Mouse (Mus musculus) gonadal fat pad, adult 2 months (tissue): ENCODE results near the gene Jaml. TPM values are rescaled to one million over a fixed set of nuclear protein-coding genes. Genes with fewer than 3 reads are reported as not detected.

Experiments
- DNase-seq: peaks from one replicate; pipeline ENCODE4 v3.0.0-alpha.2; 2012; ENCODE audit warnings: low read depth
- polyA plus RNA-seq: library from polyadenylated mRNA; depleted of rRNA; stranded (reverse); fragments of >200 nt; gene quantifications from 2 replicates; pipeline ENCODE4 v1.2.3, GENCODE M21; 2012

Gene Jaml
- polyA plus RNA-seq, 1 experiment: 5.9 TPM

DNA sequence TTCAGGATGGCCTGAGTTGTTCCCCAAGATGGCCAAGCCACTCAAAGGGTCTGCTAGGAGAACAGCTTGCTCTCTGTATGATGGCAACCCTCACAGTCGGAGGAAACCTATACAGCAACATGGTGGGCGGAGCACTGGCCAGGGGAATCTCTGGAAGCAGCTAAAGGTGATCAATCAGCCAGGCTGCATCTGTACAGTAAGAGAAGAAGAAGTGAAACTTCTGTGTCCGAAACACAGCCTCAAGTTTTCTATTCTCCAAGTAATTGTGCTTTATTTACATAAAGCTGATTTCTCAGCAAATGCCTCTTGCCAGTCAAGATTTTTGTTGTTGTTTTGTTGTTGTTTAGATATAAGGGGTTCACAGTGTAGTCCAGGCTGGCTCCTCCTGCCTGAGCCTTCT is 1.1 kb upstream of the Jaml start:
- no peak for DNase-seq

DNA sequence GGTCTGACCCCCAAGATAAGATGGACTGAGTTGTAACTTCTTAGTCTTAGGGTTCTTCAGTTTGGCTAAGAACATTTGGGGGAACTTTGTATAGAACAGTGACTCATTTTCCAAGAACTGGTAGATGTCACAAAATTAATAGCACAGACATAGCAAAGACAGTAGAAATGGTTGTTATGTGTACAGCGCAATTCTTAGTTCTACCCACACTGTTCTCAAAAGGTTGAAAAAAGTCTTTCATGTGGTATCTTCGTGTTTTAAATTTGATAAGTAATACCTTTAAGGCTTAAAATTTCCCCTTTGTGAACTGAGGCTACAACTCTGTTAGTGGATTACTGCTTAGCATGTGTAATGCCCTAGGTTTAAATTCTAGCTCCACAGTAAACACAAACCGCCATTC is 4.1 kb downstream of the Jaml start:
- no peak for DNase-seq

DNA sequence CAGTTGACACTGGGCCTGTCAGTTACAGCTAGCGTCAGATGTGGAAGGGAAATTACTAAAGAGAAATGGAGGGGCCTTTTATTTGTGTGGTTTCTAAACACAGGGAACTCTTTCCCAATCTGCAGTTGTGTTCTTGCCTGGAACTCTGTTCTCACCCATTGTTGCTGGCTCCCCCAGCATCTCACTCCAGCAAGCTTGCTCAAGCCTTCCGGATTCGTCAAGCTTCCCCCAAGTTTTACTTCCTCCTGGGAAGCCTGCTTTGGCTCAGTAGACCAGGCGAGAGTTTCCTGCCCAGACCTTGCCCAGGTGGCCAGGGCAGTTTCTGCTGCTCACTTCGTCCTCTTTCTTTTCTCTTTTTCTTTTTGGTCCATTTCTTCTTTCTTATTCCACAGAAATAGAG is 5.6 kb downstream of the Jaml start:
- DNase-seq: no peak

DNA sequence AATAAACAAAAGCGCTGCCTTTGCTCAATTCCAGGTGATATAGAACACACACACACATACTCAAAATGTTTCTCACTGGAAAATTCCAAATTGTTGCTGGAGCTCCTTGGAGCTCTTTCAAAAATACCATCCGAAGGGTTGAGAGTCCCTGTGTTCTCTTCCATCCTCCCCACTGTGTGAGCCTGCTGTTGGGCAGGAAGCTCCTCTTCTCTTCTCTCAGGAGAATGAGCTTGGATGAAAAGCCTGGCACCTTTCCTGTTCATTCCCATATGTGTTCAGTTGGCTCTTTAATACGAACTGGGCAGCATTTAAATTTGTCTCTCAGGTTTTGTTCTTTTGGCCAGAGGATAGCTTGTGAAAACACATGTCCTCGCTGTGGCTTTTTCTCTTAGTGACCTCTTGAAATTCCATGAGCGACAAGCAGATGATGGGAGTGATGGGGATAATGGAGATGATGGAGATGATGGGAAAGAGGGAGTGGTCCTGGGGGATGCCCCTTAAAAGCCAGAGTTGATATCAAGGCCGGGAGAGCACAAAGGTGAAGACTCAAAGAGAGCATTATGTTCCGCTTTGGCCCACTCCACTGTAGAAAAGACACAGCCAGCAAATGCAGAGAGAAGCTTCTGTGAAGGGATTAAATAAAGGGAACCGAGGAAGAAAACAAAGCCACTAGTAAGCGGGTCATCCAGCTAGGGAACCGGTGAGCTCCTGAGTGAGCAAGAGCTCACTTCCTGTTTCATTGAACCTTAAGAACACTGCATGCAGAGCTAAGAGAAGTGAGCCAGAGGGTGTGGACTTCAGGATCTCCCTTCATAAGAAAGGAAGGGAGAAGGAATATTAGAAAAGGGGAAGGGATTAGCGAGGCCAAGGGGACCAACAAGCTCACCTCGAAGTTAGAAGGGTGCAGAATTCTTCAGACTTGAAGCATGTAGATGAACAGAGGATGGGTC is 7.0 kb downstream of the Jaml start:
- DNase-seq: no peak

DNA sequence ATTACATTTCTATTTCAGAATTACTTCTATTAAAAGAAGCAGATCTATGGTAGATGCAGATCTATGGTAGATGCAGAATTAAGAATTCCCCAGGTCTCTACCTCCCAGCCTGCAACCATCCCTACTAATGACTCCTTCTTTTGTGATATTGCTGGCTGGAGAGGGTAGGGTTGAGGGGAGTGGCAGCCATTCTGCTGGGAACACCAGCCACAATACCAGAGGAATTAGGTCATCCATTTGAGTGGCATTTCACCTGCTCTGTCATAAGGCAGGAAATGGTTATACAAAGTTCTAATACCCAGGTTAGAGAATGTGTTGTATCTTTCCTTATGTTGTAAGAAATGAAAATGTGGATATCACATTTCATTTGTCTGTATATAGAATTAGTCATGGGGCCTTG is 9.1 kb downstream of the Jaml start:
- no peak for DNase-seq

DNA sequence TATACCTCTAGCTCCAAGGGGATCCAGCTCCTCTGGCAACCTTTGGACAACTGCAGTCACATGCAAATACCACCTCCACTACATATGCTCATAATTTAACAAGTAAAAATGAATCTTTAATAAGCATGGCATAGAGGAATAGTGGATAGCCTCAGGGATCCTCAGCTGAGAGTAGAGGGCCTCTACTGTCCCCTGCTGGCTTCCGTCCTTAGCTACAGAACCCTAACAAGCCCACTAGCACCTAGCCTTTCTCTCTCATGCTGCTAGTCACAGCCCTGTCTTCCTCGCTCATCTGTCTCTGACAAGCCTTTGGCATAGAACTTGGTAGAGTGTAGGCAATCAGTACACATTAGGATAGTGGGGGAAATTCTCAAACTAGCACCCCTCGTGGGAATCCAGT is 11.8 kb downstream of the Jaml start:
- no peak for DNase-seq

DNA sequence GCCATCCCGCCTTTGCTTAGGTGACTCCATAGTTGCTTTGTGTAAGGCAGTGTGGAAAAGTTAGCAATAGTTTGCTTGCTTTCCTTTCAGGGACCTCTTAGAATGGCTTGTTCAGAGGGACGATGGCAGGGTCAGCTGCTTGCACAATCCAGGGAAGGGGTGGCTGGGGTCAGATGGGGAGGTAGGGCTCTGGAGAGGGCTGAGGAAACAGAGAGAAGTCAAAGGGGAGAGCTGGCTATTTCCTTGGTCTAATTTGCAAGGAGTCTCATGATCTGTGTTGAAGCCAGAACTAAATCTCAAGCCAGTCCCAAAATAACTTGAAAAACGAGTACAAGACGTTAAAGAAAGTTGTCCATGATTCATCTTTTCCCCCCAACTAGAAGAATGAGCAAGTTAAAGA is 13.7 kb downstream of the Jaml start:
- no peak for DNase-seq

DNA sequence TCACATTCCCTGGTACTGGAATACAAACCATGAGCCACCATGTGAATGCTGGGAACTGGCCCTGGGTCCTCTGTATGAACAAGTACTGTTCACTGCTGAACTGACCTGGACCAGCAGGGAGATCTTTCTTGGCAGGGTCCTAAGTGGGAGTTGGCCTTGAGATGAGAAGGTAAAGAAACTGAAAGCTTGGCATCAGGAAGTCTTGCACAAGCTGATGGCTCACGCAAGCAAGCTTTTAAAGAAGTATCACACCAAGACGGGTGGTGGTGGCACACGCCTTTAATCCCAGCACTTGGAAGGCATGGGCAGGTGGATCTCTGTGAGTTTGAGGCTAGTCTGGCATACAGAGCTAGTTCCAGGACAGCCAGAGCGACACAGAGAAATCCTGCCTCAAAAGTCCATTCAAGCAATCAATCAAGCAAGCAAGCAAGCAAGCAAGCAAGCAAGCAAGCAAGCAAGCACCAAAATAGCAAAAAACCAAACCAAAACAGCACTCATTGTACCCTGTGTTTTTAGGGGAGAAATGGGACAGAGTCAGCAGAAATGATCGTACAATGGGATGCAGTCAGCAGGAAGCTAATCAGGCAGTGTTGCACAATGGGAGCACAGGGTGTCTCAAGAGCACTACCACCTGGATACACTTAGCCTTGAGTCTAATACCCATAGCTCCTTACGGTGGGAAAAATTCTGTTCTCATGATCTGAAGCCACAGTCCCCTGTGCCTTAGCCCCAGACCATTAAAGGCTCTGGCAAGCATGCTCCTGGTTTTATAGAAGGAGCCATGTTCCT is 16.4 kb downstream of the Jaml start:
- DNase-seq: no peak

DNA sequence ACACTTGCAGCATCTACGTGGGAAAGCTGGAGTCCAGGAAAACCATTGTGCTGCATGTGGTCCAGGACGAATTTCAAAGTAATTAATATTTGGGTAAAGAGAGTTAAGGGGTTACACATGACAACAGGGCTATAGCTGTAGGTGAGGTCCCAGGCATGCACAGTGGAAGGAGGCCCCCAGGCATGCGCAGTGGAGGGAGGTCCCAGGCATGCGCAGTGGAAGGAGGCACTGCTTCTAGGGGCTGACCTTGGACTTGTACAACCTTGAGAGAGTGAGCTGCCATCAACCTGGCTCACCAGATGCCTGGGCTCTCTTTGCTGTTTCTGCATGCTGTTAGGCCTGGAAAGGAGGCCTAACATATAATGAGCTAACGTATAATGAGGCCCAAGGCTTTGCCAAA is 18.9 kb downstream of the Jaml start:
- DNase-seq: no peak

DNA sequence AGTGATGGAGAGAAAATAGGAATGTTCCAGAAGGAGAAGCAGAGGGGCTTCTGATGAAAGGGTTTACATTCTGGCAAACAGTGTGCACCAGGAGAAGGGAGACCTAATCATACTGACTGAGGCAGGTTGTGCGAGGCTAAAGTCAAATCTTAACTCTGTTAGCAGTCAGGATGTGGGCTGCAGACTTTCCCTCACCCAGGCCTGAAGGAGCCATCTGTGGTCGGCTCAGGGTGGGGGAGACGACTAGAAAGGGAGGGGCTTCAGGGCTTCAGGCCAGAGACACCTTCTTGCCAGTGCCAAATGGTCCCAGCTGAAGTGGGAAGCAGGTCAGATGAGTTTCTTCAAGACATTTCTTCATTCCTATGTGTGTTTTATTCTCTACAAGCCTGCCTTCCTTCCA is 19.4 kb downstream of the Jaml start:
- no peak for DNase-seq

DNA sequence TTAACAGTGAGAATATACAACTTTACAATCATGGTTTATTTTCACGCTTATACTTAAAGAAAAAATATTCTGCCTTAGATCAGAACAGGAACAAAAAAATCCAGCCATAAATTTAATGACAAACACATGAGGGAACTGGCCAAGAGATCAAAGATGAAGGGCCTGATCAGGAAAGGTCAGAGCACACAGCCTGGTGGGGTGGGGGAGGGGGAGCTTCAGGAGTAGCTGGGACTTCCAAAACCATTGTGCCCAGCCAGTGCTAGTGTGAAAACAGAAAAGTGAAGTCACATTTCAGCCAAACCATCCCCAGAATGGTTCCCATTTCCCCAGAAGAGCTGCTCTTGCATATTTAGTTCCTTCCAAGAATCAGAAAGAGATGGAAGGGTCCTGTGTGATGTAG is 23.5 kb downstream of the Jaml start:
- no peak for DNase-seq

DNA sequence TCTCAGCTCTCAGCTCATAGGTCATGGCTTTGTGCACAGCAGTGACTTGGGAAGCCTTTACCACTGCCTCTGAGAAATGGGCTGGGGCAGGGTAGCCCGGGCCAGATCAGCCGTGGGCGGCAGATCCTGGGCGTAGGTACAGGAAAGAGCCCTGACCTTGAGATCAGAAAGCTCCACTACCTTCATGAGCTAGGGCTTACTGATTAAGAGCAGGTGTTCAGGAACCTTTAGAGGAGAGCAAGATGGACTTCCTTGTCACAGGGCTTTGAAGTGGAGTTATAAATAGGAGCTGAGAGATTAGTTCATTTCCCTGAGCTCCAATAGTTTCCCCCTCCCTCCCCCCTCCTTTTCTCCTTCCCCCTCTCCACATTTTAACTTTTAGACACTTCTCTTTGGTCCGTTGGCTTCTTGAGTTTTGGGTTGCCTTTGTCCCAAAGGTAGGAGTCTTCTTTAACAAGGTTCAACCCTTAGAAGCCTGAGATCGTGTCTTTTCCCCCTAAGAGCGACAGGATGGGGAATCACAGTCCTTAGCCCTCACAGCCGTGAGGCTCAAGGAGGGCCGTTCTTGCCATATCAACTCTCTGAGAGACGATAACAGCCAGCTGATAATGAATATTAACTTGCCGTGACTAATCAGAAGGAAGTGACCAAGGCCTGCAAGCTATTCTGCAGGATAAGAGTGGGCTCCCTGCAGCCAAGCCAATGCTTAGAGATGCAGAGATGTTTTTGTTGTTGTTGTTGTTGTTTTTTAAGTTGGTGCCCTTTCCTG is 24.4 kb downstream of the Jaml start:
- no peak for DNase-seq

DNA sequence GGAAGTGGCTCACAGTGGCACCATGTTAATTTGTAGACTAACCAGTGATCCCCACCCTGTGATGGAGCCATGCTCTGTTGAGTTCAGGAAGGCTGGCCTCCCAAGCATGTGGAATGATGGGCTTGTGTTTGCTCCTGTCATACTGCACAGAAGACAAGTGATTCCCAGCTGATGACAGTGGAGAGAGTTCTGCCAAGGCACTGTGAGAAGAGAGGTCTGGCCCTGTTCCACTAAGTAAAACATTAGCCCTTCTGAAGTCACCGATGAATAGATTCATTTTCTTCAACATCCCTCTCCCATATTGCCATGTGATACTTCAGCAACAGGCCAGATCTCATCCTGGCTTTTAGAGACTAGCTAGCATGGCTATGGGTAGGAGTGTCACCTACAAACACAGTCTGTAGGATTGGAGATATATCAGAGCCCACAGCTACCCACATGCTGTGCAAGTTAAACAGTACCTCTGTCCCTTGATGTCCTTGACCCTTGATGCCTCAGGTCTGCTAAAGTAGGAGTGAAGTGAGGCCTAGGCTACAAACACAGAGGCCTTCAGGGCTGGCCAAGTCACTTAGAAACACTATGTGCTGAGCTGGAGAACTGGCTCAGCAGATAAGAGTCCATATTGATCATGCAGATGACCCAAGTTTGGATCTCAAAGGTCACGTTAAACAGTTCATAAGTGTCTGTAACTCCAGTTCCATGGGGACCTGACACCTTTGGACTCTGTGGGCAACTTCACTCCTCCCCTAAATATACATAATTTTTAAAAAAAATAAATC is 26.8 kb downstream of the Jaml start:
- no peak for DNase-seq

DNA sequence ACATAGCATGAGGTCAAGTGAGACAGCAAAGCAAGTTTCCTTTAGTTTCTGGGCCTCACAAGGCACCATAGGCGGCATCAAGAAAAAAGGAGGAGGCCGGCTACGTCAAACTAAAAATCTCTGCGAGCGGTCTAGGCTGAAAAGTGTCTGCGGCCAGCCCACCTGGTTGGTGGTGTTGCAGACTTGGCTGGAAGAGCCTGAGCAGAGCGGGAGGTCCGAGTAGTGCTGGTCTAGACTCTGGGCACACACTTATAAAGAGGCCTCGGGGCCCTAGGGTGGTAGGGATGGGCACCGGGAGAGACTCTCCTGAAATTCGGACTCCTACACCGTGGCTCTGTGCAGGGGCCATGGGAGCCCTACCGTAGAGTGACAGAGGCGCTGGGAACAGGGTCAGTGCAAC is 36.7 kb downstream of the Jaml start:
- DNase-seq: no peak

DNA sequence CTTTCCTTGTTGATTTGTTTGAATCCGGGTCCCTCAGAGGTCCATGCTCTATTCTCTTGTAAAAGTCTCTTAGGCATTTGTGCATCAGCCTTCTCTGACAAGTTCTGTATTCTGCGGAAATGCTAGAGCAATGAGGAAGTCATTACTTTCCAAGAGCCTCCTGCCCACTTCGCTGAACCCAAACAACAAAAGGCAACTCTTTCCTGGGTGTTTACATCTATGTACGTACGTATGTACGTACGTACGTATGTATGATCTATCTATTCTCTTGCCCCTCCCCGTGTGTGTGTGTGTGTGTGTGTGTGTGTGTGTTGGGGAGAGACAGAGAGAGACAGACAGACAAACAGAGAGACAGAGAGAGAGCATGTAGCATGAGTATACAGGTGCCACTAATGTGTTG is 37.8 kb downstream of the Jaml start:
- DNase-seq: no peak

DNA sequence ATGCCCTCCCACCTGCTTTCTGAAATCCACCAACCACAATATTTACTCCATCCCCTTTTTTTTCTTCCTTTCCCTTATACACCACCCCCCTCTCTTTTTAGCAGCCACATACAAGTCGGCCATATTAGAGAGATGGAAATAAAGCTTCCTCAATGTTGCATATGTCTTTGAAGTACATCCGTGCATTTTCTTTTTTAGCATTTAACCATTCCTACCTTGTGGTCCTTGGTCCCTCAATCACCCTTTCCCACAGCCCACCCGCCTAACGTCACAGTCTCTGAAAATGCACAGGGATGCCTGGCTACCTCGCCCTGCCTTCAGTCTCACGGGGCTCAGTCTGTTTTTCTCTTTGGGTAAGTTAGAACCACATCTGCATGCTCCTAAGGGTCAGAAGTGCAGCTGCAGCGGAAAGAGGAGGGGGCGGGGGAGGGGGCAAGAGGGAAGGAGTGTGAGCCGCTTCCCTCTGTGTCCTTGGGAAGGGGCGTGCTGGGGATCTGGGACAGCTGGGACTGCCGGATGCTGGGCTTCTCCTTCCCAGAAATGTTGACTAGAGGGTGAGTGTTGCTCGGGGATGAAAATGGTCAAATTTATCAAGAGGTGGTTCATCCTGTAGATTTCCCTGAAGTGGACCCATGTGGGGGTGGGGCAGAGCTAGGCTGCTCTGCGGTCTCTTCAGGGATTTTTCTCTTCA is 38.9 kb downstream of the Jaml start, which contains the start of gene Scn2b:
TSS of gene Scn2b (plus strand) at position 42 of the 691 bp plus-strand sequence.
- no peak for DNase-seq

DNA sequence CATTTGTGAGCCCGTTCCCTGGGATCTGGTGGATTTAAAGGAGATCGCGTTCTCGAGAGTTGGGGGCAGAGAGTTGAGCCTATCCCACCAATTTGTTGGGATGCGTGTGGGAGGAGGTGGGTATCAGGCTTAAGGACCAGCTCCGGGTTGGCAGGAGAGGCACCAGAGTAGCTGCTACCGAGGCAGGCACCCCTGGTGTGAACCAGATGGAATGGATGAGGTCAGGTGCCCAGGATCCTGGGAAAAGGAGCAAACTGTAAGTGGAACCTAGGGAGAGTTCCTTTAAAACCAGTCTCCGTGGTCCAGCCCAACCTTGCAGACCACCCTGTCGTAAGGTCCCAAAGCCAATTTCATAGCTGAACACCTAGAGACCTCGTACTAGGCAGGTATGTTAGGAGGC is 39.6 kb downstream of the Jaml start:
- no peak for DNase-seq

DNA sequence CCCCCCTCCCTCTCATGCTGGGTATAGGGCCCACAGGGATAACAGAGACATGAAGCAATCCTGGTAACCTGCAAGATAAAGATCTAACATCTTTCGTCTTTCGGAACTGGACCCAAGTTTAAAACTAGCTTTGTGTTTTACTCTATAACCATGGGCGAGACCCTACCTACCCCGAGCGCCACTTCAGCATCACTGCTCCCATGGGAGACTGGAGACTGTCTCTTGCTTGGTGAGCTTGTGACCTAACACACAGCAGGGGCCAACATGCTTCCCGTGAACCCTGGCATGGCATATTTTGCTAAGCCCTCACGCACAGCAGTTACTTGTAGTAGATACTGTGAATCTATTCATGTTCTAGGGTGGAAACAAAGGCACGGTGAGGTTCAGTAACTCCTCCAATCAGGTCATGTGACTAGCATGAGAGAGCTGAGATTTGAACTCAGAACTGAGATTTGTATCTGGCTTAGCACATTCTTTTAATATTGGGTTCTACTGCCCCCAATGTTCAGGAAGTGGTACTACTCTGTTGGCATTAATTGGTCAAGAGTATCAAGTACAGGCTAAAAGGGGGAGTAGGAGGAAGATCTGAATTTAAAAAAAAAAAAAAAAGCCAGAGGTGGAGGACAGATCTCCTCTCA is 40.5 kb downstream of the Jaml start:
- no peak for DNase-seq

DNA sequence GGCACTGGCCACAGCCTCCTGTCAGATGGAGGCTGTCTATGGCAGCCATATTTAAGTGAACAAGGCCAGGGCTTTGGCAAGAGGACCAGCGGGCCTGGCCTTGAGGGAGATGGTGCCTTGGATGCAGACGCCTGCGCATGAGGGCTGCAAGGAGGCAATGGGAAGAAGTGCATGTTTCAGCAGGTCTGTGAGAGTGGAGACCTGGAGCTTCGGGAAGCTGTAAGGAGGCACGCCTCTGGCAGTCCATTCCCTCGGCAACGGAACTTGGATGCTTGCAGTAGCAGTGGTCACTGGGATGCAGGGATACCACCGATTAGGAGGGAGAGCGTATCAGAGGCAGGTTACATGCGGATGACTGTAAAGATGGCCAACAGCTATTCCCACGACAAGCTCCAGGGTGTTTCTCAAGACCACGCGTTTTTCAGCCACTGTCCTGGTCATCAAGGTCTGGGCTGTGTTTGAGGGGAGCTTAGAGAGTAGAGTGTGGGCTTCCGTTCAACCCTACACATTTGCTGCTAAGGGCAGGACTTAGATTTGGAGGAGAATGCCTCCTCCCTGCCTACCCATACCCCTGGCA is 41.1 kb downstream of the Jaml start:
- no peak for DNase-seq

DNA sequence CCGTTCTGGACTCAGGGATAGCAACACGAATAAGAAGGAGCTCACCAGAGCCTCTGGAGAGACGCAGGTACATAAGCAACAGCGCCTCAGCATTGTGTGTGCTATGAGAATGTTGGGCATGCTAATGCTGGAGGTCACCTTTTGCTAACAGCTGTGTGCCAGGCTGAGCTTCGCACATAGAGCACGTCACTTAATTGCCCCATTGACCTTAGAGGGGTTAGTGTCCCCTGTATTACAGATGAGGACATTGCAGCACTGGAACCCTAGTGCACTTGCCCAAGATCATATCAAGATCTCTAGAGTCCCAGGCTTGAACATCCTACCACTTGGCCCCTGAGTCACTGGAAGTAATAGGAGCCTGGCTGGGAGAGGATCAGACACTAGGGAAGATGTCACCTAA is 41.6 kb downstream of the Jaml start:
- DNase-seq: no peak
